Mouse (Mus musculus) stomach, postnatal 0 days (tissue): ENCODE data around the gene Itga6.

Experiments used
- CTCF ChIP-seq: IDR thresholded peaks from 2 replicates; pipeline ENCODE4 v1.5.1; 2016; ENCODE audit warnings: antibody characterized with exemption, low read depth, mild to moderate bottlenecking, moderate library complexity
- EP300 ChIP-seq: optimal IDR thresholded peaks from 2 replicates; pipeline ENCODE3; 2016; ENCODE audit warnings: antibody characterized with exemption

GRCm38 (mm10) chr2:71898335-71898856, 153.0 kb downstream of the Itga6 start:
- TF ChIP-seq CTCF: peak; percentile 89
- TF ChIP-seq EP300: no peak
